Mouse (Mus musculus) gastrocnemius, postnatal 14 days (tissue): Measurements from ENCODE around the gene Rabep2. TPM values are rescaled to one million over a fixed set of nuclear protein-coding genes. Genes with fewer than 3 reads are reported as not detected.
"Not testable (repeated sequence)": the region's sequence is repeated elsewhere in the genome, so short reads cannot be mapped to it uniquely, and the experiment has no call there.

Experiments used
- DNase-seq: peaks from one replicate; pipeline ENCODE4 v3.0.0; 2021; ENCODE audit warnings: mixed read lengths
- intact Hi-C: fragments of 180-260 bp; cut with DNase I; formaldehyde crosslinking; loops from one replicate; pipeline ENCODE4 v1.15.1; 2025; ENCODE audit warnings: low total_unique reads
- long read RNA-seq, 2 experiments: library from polyadenylated mRNA; stranded (forward); transcript quantifications; one replicate each; pipeline ENCODE4 v2.0.0; 2021
- total RNA-seq, 2 experiments: library from RNA; stranded (reverse); gene quantifications; 2 replicates each; pipeline ENCODE4 v1.2.3; 2021

The Rabep2 gene
- 10 to 100 TPM; 12.1 to 12.7 TPM for total RNA-seq
- long read RNA-seq, experiment 1, partial matches to known transcripts, result 0 of 31 reads
- long read RNA-seq, experiment 1, other reads (novel, unspliced or antisense), result 30 of 31 reads
- long read RNA-seq, experiment 2, partial matches to known transcripts, result 0 of 16 reads
- long read RNA-seq, experiment 2, other reads (novel, unspliced or antisense), result 16 of 16 reads

DNA sequence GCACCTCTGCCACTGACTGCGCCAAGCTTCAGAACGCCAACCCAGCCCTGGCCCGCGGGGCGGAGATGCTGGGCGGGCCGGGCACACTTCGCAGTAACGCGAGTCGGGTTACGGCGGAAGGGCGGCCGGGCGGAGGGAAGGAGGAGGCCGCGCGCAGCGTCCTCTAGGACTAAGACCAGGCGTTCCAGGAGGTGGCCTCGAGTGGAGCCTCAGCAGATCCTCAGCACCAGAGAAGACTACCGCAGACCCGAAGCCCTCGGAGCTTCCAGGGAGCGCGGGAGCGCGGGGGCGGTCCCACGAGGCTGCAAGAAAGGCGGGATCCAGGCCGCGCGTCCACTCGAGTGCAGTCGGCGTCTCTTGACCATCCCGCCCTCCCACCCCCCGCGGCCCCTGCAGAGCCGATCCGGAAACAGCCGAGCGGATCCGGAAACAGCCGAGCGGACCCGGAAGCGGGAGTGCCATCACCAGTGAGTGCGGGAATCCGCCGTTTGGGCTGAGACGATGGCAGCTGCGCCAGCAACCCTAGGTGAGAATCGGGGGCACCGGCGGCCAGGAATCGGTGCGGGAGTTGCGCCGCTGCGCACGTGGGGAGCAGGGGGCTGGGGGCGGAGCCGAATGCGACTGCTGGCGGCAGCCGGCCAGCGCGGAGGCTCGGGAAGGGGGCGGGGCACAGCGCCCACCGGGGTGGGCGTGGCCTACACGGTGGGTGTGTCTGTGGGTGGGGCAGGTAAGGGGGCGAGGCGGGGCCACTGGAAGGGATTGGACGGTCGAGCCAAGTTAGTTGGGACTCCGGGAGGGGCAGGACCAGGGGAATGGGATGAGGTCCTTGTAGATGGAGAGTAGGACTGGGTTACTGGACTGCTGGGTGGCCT lies at the start of gene Rabep2:
Rabep2 (plus strand) TSS at position 129 of the 872 bp plus-strand sequence.
- intact Hi-C loops, result no loop called here
- peak; percentile 96 for DNase-seq

DNA sequence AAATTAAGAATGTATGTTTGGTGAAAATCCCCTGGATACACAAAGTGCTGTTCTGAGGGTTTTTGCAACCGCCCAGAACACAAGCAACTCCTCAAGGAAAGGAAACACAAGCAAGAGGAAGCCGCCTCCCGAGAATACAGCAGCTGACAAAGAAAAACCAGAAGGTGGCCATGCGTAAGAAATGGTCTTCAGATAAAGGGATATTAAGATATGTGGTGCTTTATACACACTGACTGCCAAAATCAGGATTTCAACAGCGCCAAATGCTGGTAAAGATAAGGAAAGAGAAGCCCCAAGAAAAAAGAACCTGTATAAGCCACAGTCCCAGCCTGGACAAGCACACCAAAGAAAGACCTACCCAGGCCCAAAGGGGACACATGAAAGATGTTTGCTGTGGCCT lies 45.0 kb upstream of the Rabep2 start:
- intact Hi-C loops, result no loop called here
- DNase-seq, result no peak

DNA sequence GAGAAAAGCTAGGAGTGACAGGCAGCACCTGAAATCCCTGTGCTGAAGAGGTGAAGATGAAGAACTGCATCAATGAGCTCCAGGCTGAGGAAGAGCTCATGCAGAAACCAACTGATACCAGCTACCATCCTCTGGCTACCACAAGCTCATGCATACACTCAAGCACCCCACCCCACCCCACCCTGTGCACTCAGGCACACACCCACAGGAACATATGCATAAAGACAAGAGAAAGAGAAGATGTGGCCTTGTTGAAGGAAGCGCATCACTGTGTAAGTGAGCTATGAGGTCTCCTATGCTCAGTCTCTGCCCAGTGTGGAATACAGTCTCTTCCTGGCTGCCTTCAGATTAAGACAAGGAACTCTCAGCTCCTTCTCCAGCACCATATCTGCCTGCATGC lies 40.4 kb upstream of the Rabep2 start:
- no peak for DNase-seq
- intact Hi-C loops, result no loop called here

DNA sequence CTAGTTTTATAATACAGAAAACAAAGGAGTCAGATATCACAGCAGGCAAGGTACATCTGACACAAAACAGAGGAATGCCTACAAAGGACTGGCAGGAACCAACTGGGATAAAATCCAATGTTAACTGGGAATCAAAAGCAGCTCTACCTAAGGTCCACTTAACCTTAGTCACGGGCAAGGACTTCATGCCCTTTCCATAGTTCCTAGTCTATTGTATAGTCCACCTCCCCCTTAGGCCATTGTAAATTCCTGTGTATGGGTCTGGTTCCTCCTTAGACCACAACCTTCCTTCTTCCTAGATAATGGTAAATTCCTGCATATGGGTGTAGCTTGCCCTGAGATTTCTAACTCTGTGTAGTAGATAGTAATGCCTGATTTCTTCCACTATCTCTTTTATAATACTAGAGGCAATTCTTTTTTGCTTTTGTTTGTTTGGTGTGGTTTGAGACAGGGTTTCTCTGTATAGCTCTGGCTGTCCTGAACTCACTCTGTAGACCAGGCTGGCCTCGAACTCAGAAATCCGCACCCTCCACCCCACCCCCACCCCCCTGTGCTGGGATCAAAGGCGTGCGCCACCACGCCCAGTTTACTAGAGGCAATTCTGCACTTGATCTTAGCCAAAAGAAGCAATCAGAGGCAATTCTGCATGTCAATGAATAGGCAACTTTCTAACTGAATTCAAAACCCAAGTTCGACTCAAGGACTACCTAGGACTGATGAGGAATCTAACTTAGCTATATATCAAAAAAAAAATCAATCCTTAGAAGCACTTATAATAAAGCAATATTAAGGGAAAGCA lies 36.3 kb upstream of the Rabep2 start:
- DNase-seq, intact Hi-C loops: not testable (repeated sequence)

DNA sequence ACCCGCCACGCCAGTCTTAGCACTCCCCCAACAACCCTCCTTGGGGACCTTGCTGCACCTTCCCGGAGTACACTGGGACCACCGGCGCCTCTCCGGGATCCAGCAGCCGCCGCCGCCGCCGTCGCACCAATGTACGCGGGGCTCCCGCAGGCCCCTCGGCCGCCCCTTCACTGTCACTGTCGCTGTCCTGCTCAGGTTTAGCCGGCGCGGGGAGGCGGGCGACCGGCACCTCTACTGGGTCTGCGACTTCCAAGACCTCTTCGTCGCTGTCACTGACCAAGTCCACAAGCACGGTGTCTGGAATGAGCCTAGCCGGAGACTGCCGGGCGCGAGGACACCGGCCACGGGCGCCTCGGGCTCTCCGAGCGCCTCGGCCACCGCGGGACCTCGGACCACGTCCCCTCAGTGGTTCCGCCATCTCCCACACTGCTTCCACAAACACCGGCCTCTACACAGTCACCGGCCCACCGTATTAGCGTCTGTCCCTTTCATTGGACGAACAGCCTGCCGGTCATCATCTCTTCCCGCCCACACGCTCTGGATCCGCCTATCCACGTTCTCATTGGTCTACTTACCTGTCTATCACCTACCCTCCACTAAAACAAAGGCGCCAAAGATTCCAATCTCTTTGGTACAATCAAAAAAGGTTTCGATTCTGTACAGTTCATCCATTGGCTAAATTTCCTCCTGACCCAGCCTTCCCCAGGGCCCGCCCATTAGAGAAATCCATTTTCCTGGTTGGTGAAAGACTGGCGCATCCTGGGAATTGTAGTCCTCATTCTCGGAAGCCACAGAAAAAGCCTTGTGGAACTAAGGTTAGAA lies 32.0 kb upstream of the Rabep2 start, which contains the start of gene Nfatc2ip:
Nfatc2ip (minus strand) TSS at position 440 of the 822 bp plus-strand sequence.
- intact Hi-C loops, result loop anchor here (5.0 kb wide), 1 partner anchor 86 kb away; no protein-coding TSS in a partner anchor
- DNase-seq, result peak; percentile 86

DNA sequence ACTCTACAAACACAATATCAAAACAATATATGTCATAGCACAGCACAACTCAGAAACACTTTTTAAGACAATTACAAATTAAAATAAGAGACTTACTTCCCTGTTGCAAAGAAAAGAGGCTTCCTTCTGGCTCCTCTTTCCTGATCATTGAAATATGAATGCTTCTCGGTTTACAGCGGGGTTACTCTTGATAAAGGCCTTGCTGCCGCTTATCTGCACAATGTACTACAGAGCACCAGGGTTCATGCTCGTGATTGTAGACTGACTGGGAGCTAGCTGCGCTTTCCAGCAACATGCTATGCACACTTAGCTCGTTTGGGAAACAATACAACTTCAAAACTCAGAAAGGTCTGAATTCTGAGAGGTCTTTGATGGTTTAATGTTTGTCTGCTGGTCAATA lies 31.3 kb upstream of the Rabep2 start:
- DNase-seq, result no peak
- intact Hi-C loops, result loop anchor here (5.0 kb wide), 1 partner anchor 85 kb away; no protein-coding TSS in a partner anchor

DNA sequence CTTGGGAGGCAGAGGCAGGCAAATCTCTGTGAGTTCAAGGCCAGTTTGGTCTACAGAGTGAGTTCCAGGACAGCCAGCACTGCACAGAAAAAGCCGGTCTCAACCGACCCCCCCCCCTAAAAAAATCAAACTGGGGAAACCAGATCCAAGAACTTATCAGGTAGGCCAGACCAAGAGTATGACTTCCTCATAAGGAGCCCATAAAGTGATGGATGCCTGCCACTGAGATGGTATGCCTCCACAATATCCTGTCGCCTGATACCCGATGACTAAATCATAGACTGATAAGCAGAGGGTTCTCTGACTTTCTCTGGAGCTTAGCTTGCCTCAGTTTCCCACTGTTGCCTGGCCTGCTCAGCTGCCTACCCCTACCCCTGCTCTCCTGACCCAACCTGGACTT lies 30.7 kb upstream of the Rabep2 start:
- intact Hi-C loops, result loop anchor here (5.0 kb wide), 1 partner anchor 84 kb away; no protein-coding TSS in a partner anchor
- DNase-seq, result no peak

DNA sequence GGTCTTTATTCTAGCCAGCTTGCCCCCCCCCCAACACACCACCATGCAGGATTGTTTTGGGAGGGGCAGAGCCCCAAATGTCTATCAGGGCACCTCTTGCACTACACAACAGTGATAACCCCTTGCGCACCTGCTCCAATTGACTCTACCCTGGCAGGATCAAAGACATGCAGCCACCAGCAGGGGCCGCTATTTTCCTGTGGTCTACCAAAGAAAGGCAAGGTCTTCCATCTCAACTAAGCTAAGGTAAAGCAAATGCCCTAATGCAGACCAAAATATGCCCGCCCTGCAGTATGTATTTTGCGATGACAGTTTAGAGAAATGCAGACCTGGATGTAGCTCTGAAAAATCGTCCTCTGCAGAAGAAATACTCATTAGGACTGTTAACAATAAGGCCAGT lies 29.0 kb upstream of the Rabep2 start:
- intact Hi-C loops, result loop anchor here (5.0 kb wide), 1 partner anchor 83 kb away; no protein-coding TSS in a partner anchor

DNA sequence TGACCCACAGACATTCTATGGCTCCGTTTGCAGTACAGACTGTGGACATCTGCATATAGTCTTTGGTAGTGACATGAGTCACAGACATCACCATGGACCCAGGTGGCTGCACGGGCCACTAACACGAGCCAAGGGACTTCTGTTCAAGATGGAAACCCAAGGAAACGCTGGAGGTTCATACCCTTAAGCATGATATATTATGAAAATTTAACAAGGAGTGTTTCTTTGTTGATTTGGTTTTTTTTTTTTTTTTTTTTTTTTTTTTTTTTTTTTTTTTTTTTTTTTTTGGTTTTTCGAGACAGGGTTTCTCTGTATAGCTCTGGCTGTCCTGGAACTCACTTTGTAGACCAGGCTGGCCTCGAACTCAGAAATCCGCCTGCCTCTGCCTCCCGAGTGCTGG lies 26.0 kb upstream of the Rabep2 start:
- intact Hi-C loops, result loop anchor here (5.0 kb wide), 1 partner anchor 125 kb away; no protein-coding TSS in a partner anchor
- DNase-seq, result not testable (repeated sequence)

More for the DNA sequence above, 29.0 kb upstream of the Rabep2 start:
- peak; percentile 81 for DNase-seq

DNA sequence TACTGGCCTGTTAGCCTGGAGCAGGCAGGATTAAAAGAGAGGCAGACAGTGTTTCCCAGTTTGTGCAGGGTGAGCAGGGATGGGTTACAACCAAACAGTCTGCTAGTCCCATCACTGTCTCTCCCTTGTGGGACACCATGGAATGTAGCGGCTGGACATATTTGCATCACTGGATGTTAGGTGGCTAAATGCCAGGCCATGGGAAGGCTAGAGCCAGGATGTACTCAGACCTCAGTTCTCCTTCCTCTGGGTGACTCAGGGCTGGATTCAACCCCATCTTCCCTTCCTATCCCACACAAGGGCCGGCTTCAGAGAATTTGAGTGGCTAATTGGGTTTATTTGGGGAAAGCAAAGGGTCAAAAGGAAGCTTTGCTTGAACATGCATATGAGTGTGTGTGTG lies 19.9 kb upstream of the Rabep2 start:
- no peak for DNase-seq
- intact Hi-C loops, result no loop called here

DNA sequence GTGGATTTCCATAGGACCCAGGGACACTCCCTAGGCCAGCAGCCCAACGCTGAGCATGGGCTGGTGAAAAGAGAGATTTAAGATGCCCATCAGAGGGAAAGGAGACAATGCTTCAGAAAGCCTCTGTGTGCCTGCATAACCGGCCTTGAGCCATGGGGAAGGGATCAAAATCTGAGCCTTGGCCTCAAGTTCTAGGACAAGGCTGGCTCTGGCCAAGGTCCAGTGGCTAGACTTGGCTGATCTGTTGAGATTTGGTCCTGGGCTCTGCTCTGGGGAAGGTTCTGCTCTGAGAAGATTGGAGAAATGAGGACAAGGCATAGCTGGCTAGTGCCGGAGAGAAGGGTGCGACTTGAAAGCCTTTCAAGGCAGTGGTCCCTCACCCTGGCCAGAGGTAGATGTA lies 17.5 kb upstream of the Rabep2 start:
- intact Hi-C loops, result no loop called here
- DNase-seq, result no peak

DNA sequence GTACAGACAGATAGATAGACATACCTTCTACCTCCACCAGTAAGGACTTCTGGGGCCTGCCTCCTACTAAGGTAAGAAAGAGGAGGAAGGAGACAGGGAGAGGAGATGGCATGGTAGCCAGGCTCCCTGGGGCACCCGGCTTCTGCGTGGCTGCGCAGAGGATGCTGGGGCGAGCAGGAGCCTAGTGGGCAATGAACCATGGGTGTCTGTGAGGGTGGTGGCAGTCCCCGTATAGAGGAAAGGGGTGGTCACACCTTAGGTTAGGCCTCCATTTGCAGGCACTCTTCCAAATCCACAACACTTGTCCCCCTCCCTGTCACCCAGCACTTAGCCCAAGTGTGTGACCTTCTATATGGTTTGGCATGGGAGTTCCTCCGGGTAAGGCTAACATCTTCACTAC lies 13.8 kb upstream of the Rabep2 start, which contains the start of gene Cd19:
Cd19 (minus strand) TSS at position 165 of the 400 bp plus-strand sequence.
- intact Hi-C loops, result no loop called here
- no peak for DNase-seq

DNA sequence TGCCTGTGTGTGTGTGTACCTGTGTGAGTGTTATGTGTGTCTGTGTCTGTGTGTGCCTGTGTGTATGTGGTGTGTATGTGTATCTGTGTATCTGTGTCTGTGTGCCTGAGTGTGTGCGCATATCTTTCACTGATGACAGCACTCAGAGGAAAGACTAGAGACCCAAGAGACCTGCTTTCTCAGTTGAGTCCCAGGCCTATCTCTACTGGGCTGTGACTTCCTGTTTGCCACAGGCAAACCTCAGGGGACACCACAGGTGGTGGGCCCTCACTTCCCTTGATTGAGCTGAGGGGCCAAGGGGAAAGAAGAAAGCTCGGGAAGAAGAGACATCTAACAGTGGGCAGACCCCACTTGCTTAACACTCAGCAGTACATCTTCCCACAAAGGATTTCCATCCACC lies 11.9 kb upstream of the Rabep2 start:
- intact Hi-C loops, result no loop called here
- DNase-seq, result no peak

DNA sequence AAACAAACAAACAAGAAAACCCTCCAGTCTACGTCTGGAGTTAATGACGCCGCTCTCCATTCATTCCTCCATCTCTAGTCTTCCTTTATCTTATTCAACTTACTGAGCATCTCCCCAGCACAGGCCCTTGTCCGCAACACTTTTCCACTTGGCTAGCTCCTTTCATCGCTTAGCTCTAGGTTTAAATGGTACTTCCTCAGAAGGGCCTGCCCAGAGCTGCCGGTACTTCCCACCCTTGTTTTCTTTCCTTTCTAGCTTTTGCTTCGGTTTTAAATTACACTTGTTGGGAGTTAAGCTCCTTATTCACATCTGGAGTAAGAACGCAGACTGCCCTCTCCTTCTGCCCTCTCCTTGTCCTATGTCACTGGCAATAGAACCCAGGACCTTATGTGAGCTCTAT lies 11.5 kb upstream of the Rabep2 start:
- no peak for DNase-seq
- intact Hi-C loops, result no loop called here

DNA sequence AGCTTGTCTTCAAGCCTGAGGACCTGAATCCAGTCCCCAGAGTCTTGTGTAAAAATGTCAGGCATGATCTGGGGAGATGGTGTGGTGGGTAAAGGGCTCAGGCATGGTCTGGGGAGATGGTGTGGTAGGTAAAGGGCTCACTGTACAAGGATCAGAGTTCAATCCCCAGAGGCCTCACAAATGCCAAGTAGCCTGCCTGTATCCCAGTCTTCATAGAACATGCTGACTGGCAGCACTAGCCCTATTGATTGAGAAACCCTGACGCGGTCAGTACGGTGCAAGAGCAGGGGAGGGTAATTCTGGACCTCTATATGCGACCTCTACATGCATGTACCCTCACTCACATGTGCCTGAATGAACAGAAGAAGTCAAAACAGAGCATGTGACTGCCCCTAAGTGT lies 11.0 kb upstream of the Rabep2 start:
- no peak for DNase-seq
- intact Hi-C loops, result no loop called here

DNA sequence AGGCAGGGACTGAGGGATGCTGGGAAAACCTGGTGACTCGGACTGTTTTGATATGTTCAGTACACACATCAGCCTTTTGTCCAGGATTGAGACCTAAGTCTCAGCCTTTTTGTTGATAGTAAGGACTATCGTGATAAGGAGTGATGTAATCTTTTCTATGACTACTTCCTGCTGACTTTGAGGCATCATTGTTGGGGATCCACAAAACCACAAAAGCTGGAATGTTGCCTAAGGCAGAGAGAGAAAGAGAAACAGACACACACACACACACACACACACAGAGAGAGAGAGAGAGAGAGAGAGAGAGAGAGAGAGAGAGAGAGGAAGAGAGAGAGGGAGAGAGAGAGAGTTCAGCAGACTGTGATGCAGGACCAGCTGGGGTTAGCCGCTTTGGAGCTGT lies 10.1 kb upstream of the Rabep2 start:
- intact Hi-C loops, result no loop called here

DNA sequence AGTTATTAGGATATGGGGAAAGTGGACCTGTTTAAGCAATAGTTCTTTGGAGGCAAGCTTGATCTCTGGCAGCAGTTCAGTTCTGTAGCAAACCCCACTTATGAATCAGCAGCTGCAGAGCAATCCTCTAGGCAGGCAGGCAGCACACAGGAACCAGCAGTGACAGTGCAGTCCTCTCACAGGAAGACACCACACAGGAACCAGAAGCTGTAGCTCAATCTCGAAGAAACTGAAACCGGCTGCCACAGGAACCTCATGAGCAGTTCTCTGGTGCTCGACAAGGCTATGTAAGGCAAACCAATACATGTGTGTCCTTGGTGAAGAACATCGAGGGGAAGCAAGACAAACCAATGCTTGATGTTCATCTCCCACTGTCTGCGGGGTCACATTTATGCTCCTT lies 6.8 kb upstream of the Rabep2 start:
- intact Hi-C loops, result no loop called here
- DNase-seq, result no peak

More for the DNA sequence above, 10.1 kb upstream of the Rabep2 start:
- DNase-seq, result no peak

DNA sequence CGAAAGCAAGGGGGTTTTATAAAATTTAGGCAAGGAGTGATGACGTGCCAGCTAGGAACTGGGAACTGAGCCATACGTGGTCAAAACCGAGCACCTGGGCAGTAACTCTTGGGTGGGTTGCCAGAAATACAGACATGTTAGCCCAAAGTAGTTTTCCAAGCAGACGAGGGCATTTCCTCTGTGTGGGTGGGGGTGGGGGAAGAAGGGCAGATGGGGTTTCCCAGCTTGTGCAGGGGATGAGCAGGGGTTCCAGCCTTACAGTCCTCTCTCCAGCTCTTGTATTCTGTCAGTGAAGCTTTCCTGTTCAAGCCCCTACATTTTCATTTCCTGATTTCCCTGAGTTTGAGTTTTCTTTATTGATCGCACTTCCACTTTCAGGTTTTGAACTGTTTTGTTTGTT lies 4.4 kb upstream of the Rabep2 start:
- intact Hi-C loops, result no loop called here

DNA sequence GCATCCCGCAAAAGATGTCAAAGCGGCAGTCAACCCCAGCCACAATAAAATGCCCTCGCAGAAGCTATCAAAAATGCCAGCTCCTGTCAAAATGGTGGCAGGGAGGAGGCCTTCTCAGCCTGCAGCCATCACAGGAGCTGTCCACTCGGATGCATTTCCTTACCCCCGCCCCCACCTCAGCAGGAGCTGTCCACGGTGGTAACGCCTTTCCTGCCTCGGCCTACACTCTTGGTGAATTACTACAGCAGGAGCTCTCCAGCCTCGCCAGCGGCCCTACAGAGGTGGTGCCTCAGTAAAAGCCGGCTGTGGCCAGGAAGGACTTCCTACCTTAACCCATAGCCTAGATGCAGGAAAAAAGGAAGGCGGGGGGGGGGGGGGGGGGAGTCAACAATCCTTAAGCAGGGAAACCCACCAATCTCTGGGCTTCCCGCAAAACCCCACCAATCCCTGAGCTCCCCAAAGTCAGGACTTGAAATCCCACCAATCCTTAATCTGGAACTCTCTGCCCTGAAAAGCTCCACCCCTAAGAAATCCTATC lies 1.2 kb upstream of the Rabep2 start:
- intact Hi-C loops, result no loop called here
- DNase-seq, result no peak

More for the DNA sequence above, 4.4 kb upstream of the Rabep2 start:
- DNase-seq, result no peak
